Mouse (Mus musculus): ENCODE measurements at regions not wholly inside any gene's neighbourhood (a gene's known extent, or its start where the extent isn't known, plus 50 kb on each side); places are given as distances from the start of the nearest gene placed in this dataset.

DNA sequence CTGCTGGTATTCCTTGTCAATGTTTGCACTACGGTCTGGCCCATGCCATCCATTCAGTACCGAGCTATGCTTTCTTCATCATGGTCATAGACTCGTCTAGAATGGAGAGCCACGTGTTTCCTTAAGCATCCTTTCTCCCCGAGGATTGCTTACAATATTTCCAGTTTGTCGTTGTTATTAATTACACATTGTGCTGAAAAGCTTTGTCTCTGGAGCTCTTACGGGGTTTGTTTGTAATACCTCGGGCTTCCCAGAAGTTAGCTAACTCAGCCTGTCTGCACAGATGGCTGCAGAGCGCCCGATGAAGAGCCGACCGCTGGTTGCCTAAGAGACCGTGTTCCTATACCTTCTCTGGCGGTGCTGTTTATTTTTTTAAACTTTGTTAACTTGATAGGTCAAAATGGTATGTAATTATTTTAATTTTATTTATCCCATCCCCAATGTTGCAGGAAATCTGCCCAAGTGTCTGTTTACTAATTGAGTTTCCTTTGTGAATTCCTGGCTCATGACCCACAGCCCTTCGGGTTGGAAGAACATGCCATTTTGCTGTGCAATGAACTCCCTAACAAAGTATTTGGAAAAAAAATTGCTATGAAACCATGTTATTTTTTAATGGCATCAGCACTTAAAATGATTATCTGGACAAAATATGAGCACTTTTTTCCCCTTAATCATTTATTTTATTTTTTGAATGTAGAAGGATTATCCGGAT lies 194.1 kb upstream of the Cops8 start:
- DNase-seq = peak; percentile 67

DNA sequence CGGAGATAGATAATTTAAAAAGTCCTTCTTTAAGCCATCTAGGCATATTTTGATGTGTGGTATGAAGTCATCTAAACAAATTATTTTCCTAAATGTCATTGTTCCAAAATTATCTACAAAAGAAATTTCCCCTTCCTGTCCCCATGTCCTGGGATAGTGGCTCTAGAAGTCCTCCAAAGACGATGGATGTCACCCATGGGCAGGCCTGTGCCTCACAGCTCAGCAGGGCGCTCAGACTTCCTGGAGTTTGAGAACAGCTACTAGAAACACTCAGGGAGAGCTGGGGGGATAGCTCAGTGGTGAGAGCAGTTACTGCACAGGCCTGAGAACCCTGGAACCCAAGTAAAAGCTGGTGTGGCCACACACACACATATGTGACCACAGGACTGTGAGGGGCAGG lies 193.5 kb upstream of the Cops8 start:
- peak; percentile 50 for DNase-seq

GRCm38 (mm10) chr1:90412511-90413045 lies 190.2 kb upstream of the Cops8 start:
- DNase-seq = peak; percentile 74

GRCm38 (mm10) chr1:90414751-90415150 lies 188.0 kb upstream of the Cops8 start:
- no peak for DNase-seq

- no peak for DNase-seq
Observed at GRCm38 (mm10) chr1:90424066-90424821, 178.5 kb upstream of the Cops8 start.

GRCm38 (mm10) chr1:90428334-90428733 lies 174.4 kb upstream of the Cops8 start:
- DNase-seq = no peak

GRCm38 (mm10) chr1:90428774-90429173 lies 174.0 kb upstream of the Cops8 start:
- DNase-seq = no peak

GRCm38 (mm10) chr1:90430480-90430879 lies 172.3 kb upstream of the Cops8 start:
- no peak for DNase-seq

DNA sequence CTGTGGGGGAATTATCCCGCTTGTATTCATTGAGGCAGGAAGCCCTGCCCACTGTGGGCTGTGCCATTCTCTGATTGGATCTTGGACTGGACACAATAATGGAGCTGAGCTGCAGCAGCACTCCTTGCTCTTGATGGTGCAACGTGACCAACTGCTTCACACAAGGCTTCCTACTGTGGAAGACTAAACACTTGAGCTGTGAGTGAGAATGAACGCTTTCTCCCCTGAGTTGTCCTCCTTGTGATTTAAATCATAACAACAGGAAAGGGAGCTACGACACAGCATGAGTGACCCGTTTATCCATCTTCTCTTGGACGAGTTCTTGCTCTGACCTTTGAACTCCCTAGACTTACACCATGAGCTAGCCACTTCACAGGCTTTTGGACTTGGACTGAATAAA lies 171.0 kb upstream of the Cops8 start:
- no peak for DNase-seq

- no peak for DNase-seq
Observed at GRCm38 (mm10) chr1:90433911-90434310, 168.9 kb upstream of the Cops8 start.

- DNase-seq = no peak
Observed at GRCm38 (mm10) chr1:90440638-90441037, 162.1 kb upstream of the Cops8 start.

- DNase-seq = no peak
Observed at GRCm38 (mm10) chr1:90441134-90441868, 161.5 kb upstream of the Cops8 start.

- DNase-seq = no peak
Observed at GRCm38 (mm10) chr1:90442250-90443240, 160.2 kb upstream of the Cops8 start.

DNA sequence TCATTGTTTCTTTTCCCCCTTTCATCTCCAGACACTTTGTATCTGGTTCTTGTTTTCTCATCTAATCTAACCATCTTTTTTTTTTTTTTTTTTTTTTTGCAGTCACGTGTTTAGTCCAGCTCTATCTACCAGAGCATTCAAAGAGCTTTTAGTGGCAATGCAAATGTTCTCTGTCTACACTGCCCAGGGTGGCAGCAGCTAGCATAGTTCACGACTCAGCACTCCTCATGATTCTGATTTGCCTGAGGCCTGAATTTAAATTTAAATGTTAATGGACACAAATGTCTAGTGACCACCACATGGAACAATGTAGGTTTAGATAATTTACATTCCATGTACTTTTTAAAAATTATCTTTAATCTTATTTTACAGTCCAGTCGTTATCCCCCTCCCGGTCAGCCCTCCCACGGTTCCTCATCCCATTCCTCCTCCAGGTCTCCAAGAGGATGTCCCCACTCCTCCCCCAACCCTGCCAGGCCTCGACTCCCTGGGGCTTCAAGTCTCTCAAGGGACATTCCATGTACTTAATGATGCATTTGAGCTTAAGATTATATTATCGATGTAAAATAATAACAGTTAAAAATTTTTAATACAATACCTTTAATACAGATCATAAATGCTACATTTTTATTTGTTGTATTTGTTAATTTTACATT lies 153.1 kb upstream of the Cops8 start:
- no peak for DNase-seq

GRCm38 (mm10) chr1:90451942-90452557 lies 150.7 kb upstream of the Cops8 start:
- DNase-seq = no peak

DNA sequence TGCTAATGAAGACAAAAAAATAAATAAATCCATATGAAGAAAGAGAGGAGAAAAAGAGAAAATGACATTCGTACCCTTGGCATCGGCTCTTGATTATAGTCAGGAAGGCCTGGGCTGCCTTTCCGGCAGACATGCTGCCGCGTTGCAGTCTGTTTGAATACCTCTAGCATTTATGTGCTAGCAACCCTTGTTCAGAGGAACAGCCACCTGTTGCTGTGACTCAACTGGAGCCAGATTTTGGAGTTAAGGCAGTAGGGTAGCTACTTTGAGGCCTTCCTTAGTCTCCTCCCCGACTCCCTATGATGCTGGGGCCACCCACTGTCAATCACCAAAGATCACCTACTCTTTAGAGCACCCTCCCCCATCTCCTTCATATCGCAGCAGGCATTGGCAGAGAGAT lies 148.5 kb upstream of the Cops8 start:
- DNase-seq = no peak

GRCm38 (mm10) chr1:90457396-90457795 lies 145.4 kb upstream of the Cops8 start:
- DNase-seq = no peak

DNA sequence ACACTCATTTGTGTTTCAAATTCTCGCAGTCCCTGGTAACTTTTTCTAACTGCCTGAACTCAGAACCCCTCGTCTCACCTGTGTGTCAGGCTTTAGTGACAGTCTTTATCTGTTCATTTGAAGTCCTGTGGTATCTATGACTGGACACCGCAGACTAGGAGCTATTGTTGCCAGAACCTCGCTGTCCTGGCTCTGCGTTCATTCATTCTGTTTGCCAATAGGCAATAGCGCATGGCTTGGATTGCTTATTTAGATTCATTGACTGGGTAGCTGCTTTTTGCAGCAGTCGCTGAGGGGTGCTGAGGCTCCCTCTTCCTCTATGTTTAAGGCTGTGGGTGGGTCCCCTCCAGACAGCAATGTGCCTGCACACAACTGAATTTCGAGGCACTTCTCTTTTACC lies 144.6 kb upstream of the Cops8 start:
- DNase-seq = no peak

- no peak for DNase-seq
Observed at GRCm38 (mm10) chr1:90461699-90462098, 141.1 kb upstream of the Cops8 start.

- DNase-seq = no peak
Observed at GRCm38 (mm10) chr1:90463302-90463701, 139.5 kb upstream of the Cops8 start.

DNA sequence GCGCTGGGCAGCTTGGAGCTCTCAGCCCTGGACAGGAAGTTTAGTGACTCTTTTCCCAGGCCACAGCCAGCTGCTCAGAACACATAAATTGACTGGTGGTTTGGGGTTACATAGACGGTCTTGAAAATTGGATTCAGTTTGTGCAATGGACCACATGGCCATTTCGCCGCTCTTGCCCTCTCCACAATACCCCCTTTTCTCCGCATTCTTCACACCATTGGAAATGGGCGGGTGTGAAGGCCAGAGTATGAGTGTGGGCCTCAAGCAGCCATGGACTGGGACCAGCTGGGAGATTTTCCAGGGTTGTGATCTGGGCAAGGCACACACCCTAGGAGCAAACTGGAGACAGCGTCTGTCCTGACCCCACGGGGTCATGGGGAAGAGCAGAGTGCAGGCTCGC lies 135.1 kb upstream of the Cops8 start:
- no peak for DNase-seq

All from lung, postnatal 36 days (tissue).